Mouse (Mus musculus) heart, embryonic 12.5 days (tissue): Measurements from ENCODE around the gene Upf1. TPM values are rescaled to one million over a fixed set of nuclear protein-coding genes. Genes with fewer than 3 reads are reported as not detected.

Experiments used
- ATAC-seq: fragments of 200-750 bp; cut with Nextera tagmentation; 2 replicates; pipeline ENCODE4 v1.8.0; 2017; ENCODE audit warnings: moderate TSS enrichment, moderate library complexity; ENCODE audit not compliant: insufficient number of reproducible peaks, low FRiP score
- H3K27ac ChIP-seq: fragments of 300-500 bp; sonication (generic); 2 replicates; pipeline ENCODE4 v1.5.1; 2016; ENCODE audit warnings: mild to moderate bottlenecking, moderate library complexity; ENCODE audit not compliant: poor library complexity, severe bottlenecking
- H3K27me3 ChIP-seq: fragments of 300-500 bp; sonication (generic); replicated peaks from 2 replicates; pipeline ENCODE4 v1.6.1; 2016; ENCODE audit warnings: mild to moderate bottlenecking, moderate library complexity
- H3K36me3 ChIP-seq: fragments of 300-500 bp; sonication (generic); 2 replicates; pipeline ENCODE4 v1.6.1; 2016; ENCODE audit warnings: mild to moderate bottlenecking, moderate library complexity
- H3K4me1 ChIP-seq: fragments of 300-500 bp; sonication (generic); replicated peaks from 2 replicates; pipeline ENCODE4 v1.6.1; 2016; ENCODE audit warnings: mild to moderate bottlenecking
- H3K4me2 ChIP-seq: fragments of 300-500 bp; sonication (generic); 2 replicates; pipeline ENCODE4 v1.6.1; 2016; ENCODE audit warnings: mild to moderate bottlenecking, moderate library complexity
- H3K4me3 ChIP-seq: fragments of 300-500 bp; sonication (generic); 2 replicates; pipeline ENCODE4 v1.5.1; 2016; ENCODE audit warnings: mild to moderate bottlenecking
- H3K9ac ChIP-seq: fragments of 300-500 bp; sonication (generic); 2 replicates; pipeline ENCODE4 v1.6.1; 2016; ENCODE audit warnings: mild to moderate bottlenecking, moderate library complexity
- H3K9me3 ChIP-seq: fragments of 300-500 bp; sonication (generic); replicated peaks from 2 replicates; pipeline ENCODE4 v1.6.1; 2016; ENCODE audit warnings: mild to moderate bottlenecking, moderate library complexity
- WGBS: fragments of 180-500 bp; shearing (Covaris S2); methylation state at CpG from one replicate; pipeline ENCODE4 v1.1.7; 2016; 5-methylcytosine and 5-hydroxymethylcytosine counted together
- polyA plus RNA-seq: library from polyadenylated mRNA; unstranded; fragments of >200 nt; fragmentation: Nextera tagmentation; extraction: Ambion mirVana; gene quantifications from 2 replicates; pipeline ENCODE4 v1.2.1, GENCODE M21; 2016

Upf1 gene
- polyA plus RNA-seq, 1 experiment from 2014 or later = 24.5 TPM

- H3K27me3 ChIP-seq = no peaks in the 10 kb centered on the region
- H3K4me3 ChIP-seq = no peak overlapping the region
- H3K36me3 ChIP-seq = peaks cover 4% of the 10 kb centered on the region; the same call in 1 of the 2 replicates
- no peak overlapping the region for H3K4me2 ChIP-seq
- H3K9me3 ChIP-seq = peaks cover 8% of the 10 kb centered on the region; the same call in 1 of the 2 replicates
- no peak for ATAC-seq
- 93% methylated on average over 3 of the region's 3 CpGs for WGBS
- no peaks in the 10 kb centered on the region for H3K4me1 ChIP-seq
- no peak overlapping the region for H3K9ac ChIP-seq
- no peak overlapping the region for H3K27ac ChIP-seq
Observed at GRCm38 (mm10) chr8:70323716-70324115, 29.4 kb downstream of the Upf1 start.

GRCm38 (mm10) chr8:70317872-70318271 is 35.2 kb downstream of the Upf1 start:
- H3K4me3 ChIP-seq = no peak overlapping the region
- no peak for ATAC-seq
- H3K27me3 ChIP-seq = peaks cover 13% of the 10 kb centered on the region; the same call in 1 of the 2 replicates
- no peak overlapping the region for H3K27ac ChIP-seq
- H3K4me1 ChIP-seq = peaks cover 25% of the 10 kb centered on the region
- no peak overlapping the region for H3K9ac ChIP-seq
- whole genome bisulfite sequencing = 75% methylated on average over 5 of the region's 5 CpGs
- H3K4me2 ChIP-seq = no peak overlapping the region
- H3K9me3 ChIP-seq = no peaks in the 10 kb centered on the region
- peaks cover 11% of the 10 kb centered on the region for H3K36me3 ChIP-seq

DNA sequence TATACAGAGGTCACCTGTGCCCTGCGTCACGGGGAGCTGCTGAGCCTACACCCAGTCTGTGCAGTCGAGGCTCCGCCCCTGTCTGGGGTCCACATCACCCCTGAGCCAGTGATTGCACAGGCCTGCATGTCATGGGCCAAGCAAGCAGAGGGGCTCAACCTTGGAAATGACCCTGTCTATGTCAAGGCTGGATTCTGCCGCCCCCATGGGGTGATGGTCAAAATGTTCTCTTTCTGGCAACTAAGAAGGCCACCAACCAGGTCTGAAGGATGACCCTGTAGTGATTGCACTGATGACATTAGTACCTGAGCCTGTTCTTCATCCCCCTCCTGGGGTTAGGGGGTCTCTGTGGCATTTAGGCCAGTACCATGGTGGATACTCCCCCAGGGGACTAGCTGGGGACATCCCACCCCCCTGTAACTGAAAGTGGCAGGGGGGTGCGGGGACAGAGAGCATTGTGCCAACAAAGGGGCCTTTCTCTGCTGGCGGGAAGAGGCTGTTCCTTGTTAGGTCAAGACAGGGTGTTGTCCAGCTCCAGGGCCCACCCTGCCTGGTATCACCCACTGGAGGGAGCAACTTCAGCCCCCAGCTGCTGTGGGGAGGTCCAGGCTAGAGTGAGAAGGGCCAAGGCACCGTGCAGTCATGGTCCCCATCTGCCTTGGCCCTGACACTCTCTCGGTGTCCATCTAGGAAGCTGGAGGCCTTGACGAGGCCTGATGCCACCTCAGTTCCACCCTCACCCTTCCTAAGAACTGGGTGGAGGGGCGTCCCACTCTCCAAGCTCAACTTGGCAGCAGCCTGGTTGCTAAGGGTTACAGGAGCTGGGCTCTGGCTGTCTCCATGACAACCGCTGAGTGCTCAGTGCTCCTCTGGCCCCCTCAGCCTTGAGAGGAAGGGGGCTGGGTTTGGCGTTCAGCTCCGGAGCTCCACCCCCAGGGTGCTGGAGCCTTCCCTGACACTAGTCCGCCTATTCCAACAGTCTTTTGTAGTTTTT is 36.3 kb downstream of the Upf1 start:
- Histone ChIP-seq H3K27me3 (peaks cover 13% of the 10 kb centered on the region; the same call in 1 of the 2 replicates), H3K4me2 (peak overlapping the region; percentile 93), H3K36me3 (peaks cover 22% of the 10 kb centered on the region), H3K4me1 (peaks cover 25% of the 10 kb centered on the region), H3K27ac (no peak overlapping the region), H3K9me3 (no peaks in the 10 kb centered on the region), H3K4me3 (peak overlapping the region; percentile 63), H3K9ac (peak overlapping the region; percentile 68)
- 19% methylated on average over 15 of the region's 15 CpGs for WGBS
- peak; percentile 61 for ATAC-seq

- ATAC-seq = peak; percentile 71
- peak within 1 kb of the TSS; percentile 63 for H3K4me3 ChIP-seq
- peaks cover 25% of the 10 kb centered on the region for H3K4me1 ChIP-seq
- H3K36me3 ChIP-seq = peaks cover 31% of the 10 kb centered on the region
- peak within 1 kb of the TSS; percentile 93 for H3K4me2 ChIP-seq
- 3% methylated on average over 66 of the region's 66 CpGs for WGBS
- no peaks in the 10 kb centered on the region for H3K9me3 ChIP-seq
- peak within 1 kb of the TSS; percentile 68 for H3K9ac ChIP-seq
- peaks cover 13% of the 10 kb centered on the region; the same call in 1 of the 2 replicates for H3K27me3 ChIP-seq
- no peak within 1 kb of the TSS for H3K27ac ChIP-seq
Observed at GRCm38 (mm10) chr8:70315624-70316510, 37.2 kb downstream of the Upf1 start, which contains the start of gene Cers1. Gene Cers1, plus strand, starts transcription at chr8:70315775.

DNA sequence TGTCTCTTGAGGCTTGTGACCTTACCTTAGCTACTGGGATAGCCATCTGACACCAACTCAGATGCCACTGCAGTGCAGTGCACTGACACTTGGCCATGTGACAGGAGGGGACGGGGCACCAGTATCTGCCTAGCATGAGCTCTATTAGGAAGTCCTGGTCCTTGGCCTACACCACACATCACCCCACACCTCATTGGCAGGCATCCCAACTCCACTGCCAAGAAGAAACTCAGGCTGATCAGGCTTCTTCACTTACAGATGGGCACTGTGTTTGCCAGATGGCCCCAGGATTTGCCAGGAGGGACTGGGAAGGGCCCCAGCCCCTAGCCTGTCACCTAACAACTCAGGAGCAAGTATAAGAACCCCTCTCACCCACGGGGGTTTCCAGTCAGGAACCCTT is 39.7 kb downstream of the Upf1 start:
- no peak overlapping the region for H3K9ac ChIP-seq
- H3K27ac ChIP-seq = no peak overlapping the region
- H3K4me3 ChIP-seq = no peak overlapping the region
- peaks cover 13% of the 10 kb centered on the region; the same call in 1 of the 2 replicates for H3K27me3 ChIP-seq
- peaks cover 25% of the 10 kb centered on the region for H3K4me1 ChIP-seq
- 71% methylated on average over 2 of the region's 2 CpGs for WGBS
- no peak for ATAC-seq
- H3K36me3 ChIP-seq = peaks cover 52% of the 10 kb centered on the region
- H3K9me3 ChIP-seq = no peaks in the 10 kb centered on the region
- no peak overlapping the region for H3K4me2 ChIP-seq

GRCm38 (mm10) chr8:70309311-70309710 is 43.8 kb downstream of the Upf1 start:
- peaks cover 90% of the 10 kb centered on the region for H3K36me3 ChIP-seq
- WGBS = 38% methylated on average over 2 of the region's 2 CpGs
- no peak overlapping the region for H3K4me3 ChIP-seq

GRCm38 (mm10) chr8:70302901-70303300 is 50.2 kb downstream of the Upf1 start:
- H3K4me1 ChIP-seq = peaks cover 25% of the 10 kb centered on the region
- peaks cover 60% of the 10 kb centered on the region for H3K36me3 ChIP-seq
- WGBS = 4% methylated on average over 16 of the region's 16 CpGs
- no peak for ATAC-seq
- peak overlapping the region; percentile 94 for H3K9ac ChIP-seq
- H3K9me3 ChIP-seq = no peaks in the 10 kb centered on the region
- peak overlapping the region; percentile 67; the same call in 1 of the 2 replicates for H3K27ac ChIP-seq
- peak overlapping the region; percentile 94 for H3K4me2 ChIP-seq
- H3K27me3 ChIP-seq = no peaks in the 10 kb centered on the region
- H3K4me3 ChIP-seq = peak overlapping the region; percentile 96

More at GRCm38 (mm10) chr8:70309311-70309710, 43.8 kb downstream of the Upf1 start:
- Histone ChIP-seq H3K27ac (no peak overlapping the region), H3K9me3 (no peaks in the 10 kb centered on the region), H3K27me3 (no peaks in the 10 kb centered on the region), H3K4me1 (peaks cover 2% of the 10 kb centered on the region), H3K9ac (no peak overlapping the region), H3K4me2 (no peak overlapping the region)
- ATAC-seq = no peak

DNA sequence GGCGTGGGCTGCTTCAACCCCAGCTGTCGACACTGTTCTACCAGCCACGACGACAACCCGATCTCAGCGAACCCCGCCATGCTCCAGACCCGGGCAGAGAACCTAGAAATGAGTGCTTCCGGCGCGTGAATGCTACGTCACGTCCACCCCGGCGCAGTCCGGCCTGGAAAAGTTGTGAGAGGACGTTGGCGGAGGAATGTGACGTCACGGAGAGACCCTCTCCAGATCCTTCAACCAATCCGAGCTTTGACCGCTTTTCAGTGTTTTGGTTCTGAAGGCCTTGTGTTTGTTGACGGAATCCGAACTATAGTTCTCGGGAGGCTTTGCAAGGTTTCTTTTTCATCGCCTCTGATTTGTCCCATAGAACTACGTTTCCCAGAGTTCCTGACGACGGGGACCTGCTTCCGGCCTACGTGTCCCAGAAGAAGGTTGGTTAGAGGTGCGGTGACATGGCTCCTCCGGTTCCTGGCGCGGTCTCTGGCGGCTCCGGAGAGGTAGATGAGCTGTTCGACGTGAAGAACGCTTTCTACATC is 50.7 kb downstream of the Upf1 start, which contains the start of the genes Ddx49 and Cope:
Ddx49 (minus strand) TSS at position 132 of the 533 bp plus-strand sequence.
Cope (plus strand) TSS at position 161 of the 533 bp plus-strand sequence.
- peak within 1 kb of the TSS; percentile 94 for H3K4me2 ChIP-seq
- H3K4me3 ChIP-seq = peak within 1 kb of the TSS; percentile 96
- no peaks in the 10 kb centered on the region for H3K9me3 ChIP-seq
- no peaks in the 10 kb centered on the region for H3K27me3 ChIP-seq
- peak within 1 kb of the TSS; percentile 67; the same call in 1 of the 2 replicates for H3K27ac ChIP-seq
- H3K4me1 ChIP-seq = peaks cover 25% of the 10 kb centered on the region
- ATAC-seq = peak; percentile 90
- peak within 1 kb of the TSS; percentile 94 for H3K9ac ChIP-seq
- under 1% methylated on average over 40 of the region's 40 CpGs for WGBS
- peaks cover 60% of the 10 kb centered on the region for H3K36me3 ChIP-seq

- no peak overlapping the region for H3K4me3 ChIP-seq
- no peaks in the 10 kb centered on the region for H3K9me3 ChIP-seq
- peaks cover 25% of the 10 kb centered on the region for H3K4me1 ChIP-seq
- H3K36me3 ChIP-seq = peaks cover 63% of the 10 kb centered on the region
- H3K27ac ChIP-seq = no peak overlapping the region
- H3K4me2 ChIP-seq = no peak overlapping the region; the same call in 1 of the 2 replicates
- H3K9ac ChIP-seq = no peak overlapping the region
- WGBS = 76% methylated on average over 3 of the region's 3 CpGs
- H3K27me3 ChIP-seq = no peaks in the 10 kb centered on the region
- ATAC-seq = no peak
Observed at GRCm38 (mm10) chr8:70300881-70301280, 52.2 kb downstream of the Upf1 start.

DNA sequence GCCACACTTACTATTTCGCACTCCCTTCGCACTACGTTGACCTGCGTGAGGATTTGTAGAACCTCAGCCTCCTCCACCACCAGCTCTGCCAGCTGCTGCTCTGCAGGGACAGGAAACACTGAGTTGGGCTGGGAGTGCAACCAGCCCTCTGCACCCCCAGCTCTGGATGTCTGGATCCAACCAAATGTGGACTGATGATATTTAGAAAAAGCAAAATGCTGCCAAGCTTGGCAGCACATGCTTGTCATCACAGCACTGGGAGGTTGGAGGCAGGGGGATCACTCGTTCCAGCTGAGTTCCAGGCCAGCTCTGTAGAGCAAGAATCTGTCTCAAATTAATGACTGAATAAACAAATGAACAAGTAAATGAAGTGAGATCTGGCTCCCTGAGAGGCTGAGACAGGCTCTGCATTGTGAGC is 59.1 kb downstream of the Upf1 start:
- 67% methylated on average over 5 of the region's 5 CpGs for WGBS
- Histone ChIP-seq H3K27me3 (no peaks in the 10 kb centered on the region), H3K27ac (no peak overlapping the region), H3K36me3 (peaks cover 93% of the 10 kb centered on the region), H3K9ac (no peak overlapping the region), H3K4me1 (no peaks in the 10 kb centered on the region), H3K9me3 (no peaks in the 10 kb centered on the region), H3K4me3 (no peak overlapping the region), H3K4me2 (no peak overlapping the region)
- no peak for ATAC-seq
